Mouse (Mus musculus) C2C12 (cell line): ENCODE data around the gene Ablim2.

ENCODE experiments used
- CEBPB ChIP-seq: IDR thresholded peaks from one replicate; pipeline ENCODE4 v1.6.1; 2011; ENCODE audit warnings: low read depth, mild to moderate bottlenecking, control low read depth, moderate library complexity
- CTCF ChIP-seq: IDR thresholded peaks from one replicate; pipeline ENCODE4 v1.5.1; 2011; ENCODE audit not compliant: control insufficient read depth, insufficient read depth, insufficient read length
- FOSL1 ChIP-seq: IDR thresholded peaks from one replicate; pipeline ENCODE4 v1.8.0; 2011; ENCODE audit warnings: mild to moderate bottlenecking, low read length; ENCODE audit not compliant: poor library complexity, insufficient read depth, severe bottlenecking
- MAX ChIP-seq: IDR thresholded peaks from one replicate; pipeline ENCODE4 v1.6.1; 2011; ENCODE audit warnings: mild to moderate bottlenecking, control low read depth
- MYOD1 ChIP-seq: IDR thresholded peaks from one replicate; pipeline ENCODE4 v1.6.1; 2011; ENCODE audit warnings: low read depth; ENCODE audit not compliant: control insufficient read depth, insufficient read length
- MYOG ChIP-seq: IDR thresholded peaks from one replicate; pipeline ENCODE4 v1.6.1; 2011; ENCODE audit not compliant: control insufficient read depth, insufficient read length; ENCODE audit errors: extremely low read depth
- USF1 ChIP-seq: IDR thresholded peaks from one replicate; pipeline ENCODE4 v1.6.1; 2011; ENCODE audit warnings: low read depth, mild to moderate bottlenecking, control low read depth, moderate library complexity

GRCm38 (mm10) chr5:35895926-35896325, 138.2 kb downstream of the Ablim2 start:
- TF ChIP-seq CTCF = no peak
- no peak for TF ChIP-seq CEBPB
- TF ChIP-seq USF1 = no peak
- TF ChIP-seq MYOG = no peak
- no peak for TF ChIP-seq MYOD1
- no peak for TF ChIP-seq MAX
- TF ChIP-seq FOSL1 = no peak
